Mouse (Mus musculus): Measurements from ENCODE around the gene Eps8l2. TPM values are rescaled to one million over a fixed set of nuclear protein-coding genes. Genes with fewer than 3 reads are reported as not detected.

Eps8l2 gene
- 1.1 and 4.7 TPM in 2 replicates for polyA plus RNA-seq (2015; fragmentation: Nextera tagmentation; extraction: Ambion mirVana)

DNA sequence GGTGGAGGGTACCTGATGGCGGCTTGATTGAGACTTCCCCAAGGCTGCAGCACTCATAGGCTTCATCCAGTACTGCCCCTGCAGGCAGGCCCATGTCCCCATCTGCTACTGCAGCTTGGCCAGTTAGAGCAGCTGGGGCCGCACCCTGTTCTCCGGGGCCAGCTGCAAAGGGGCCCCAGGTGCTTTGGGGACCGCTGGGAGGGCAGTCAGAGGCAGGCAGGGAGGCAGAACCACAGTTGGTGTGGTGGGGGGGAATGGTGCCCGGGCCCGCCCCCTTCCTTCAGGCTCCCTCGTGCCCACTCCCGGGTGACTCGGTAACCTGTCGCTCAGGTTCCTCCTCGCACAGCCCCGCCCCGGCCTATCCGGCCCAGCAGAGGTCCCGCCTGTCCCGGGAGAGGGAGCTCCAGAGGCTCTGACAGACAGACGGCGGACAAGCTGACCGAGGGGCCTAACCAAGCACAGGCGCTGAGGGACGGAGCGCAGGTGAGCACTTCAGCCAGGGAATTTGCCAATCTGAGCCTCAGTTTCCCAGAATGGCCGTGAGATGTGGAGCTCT lies at the start of gene Eps8l2:
Gene Eps8l2 (plus strand): TSS at position 305 of the 556 bp plus-strand sequence.
- H3K4me2 ChIP-seq: peak within 1 kb of the TSS; percentile 59
- peaks cover 10% of the 10 kb centered on the region for H3K4me1 ChIP-seq (replicated peaks)
- no peaks in the 10 kb centered on the region for H3K9me3 ChIP-seq (replicated peaks)
- peaks cover 4% of the 10 kb centered on the region for H3K36me3 ChIP-seq
- peaks cover 12% of the 10 kb centered on the region for H3K27me3 ChIP-seq
- H3K9ac ChIP-seq: peak within 1 kb of the TSS; percentile 43; the same call in 1 of the 2 replicates
- peak within 1 kb of the TSS; percentile 33 for H3K4me3 ChIP-seq
- H3K27ac ChIP-seq: no peak within 1 kb of the TSS
- WGBS: 6% methylated on average over 23 of the region's 23 CpGs
- ATAC-seq (replicated peaks; ENCODE audit: insufficient number of reproducible peaks, insufficient read depth, low FRiP score, low read depth): peak; percentile 51

DNA sequence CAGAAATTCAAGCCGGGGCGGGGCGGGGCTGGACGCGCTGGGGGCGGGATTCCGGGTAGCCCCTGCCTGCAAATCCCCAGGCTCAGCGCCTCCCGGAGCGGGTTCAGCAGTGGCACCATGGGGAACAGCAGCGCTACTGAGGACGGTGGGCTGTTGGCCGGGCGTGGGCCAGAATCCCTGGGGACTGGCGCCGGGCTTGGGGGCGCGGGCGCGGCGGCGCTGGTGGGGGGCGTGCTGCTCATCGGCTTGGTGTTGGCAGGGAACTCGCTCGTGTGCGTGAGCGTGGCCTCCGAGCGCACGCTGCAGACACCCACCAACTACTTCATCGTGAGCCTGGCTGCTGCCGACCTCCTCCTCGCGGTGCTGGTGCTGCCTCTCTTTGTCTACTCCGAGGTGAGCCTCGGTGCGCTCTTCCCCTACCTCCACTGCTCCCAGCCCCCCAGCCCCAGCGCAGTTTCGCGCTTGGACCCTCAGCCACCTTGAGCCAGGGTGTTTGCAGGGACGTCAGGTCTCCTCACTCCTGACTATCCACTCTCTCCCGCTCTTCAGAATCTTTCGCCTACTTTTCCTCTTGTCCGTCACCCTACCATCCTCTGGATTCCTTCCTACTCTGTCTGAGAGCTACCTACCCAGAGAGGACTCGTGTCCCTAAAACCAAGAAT lies 46.6 kb upstream of the Eps8l2 start, which contains the start of gene Drd4:
Gene Drd4 (plus strand): TSS at position 86 of the 662 bp plus-strand sequence.
- ATAC-seq (replicated peaks; ENCODE audit: insufficient number of reproducible peaks, insufficient read depth, low FRiP score, low read depth): no peak; the same call in 1 of the 2 replicates
- H3K4me1 ChIP-seq (replicated peaks): peaks cover 28% of the 10 kb centered on the region
- no peak within 1 kb of the TSS for H3K27ac ChIP-seq
- peak within 1 kb of the TSS; percentile 83 for H3K4me2 ChIP-seq
- WGBS: 3% methylated on average over 46 of the region's 46 CpGs
- peak within 1 kb of the TSS; percentile 51 for H3K4me3 ChIP-seq
- H3K9me3 ChIP-seq (replicated peaks): no peaks in the 10 kb centered on the region
- H3K27me3 ChIP-seq: peaks cover 56% of the 10 kb centered on the region
- peak within 1 kb of the TSS; percentile 47 for H3K9ac ChIP-seq
- no peaks in the 10 kb centered on the region for H3K36me3 ChIP-seq

DNA sequence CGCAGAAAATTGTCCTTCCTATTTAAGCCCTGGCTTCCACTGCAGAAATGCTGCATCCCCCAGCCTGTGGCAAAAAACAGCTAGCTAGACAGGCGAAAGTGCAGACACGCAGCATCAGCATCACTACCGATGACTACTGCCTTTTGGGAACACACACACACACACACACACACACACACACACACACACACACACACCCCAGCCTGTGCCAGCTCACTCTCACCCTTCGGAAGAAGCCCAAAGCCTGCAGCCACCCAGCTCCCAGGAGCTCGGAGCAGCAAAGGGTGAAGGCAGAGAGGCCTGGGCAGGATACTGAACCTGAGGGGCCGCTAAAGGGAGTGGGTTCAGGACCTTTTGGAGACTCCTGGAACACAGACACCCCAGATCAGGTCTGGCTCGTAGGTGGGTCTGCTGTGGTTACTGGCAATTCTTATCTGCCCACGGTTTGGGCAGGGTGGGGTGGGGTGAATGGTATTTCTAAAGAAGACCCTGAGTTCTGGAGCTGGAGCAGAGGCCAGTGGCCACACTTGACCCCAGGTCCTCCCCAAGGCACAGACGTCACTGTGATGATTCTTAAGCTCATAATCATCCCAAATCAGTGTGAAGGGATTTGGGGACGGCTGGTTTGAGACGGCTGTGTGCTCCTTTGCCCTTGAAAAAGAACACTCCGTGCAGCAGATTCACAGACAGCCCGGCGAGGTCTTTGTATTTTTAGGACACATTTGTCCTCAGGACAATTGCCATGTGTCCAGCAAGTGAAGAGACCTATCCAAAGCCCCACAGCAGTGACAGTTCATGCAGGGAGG lies 45.9 kb upstream of the Eps8l2 start:
- Histone ChIP-seq H3K27ac (no peak overlapping the region), H3K4me1 (replicated peaks) (peaks cover 28% of the 10 kb centered on the region), H3K36me3 (no peaks in the 10 kb centered on the region), H3K27me3 (peaks cover 56% of the 10 kb centered on the region), H3K9me3 (replicated peaks) (no peaks in the 10 kb centered on the region), H3K4me2 (peak overlapping the region; percentile 83; the same call in 1 of the 2 replicates), H3K9ac (no peak overlapping the region), H3K4me3 (peak overlapping the region; percentile 51)
- ATAC-seq (replicated peaks; ENCODE audit: insufficient number of reproducible peaks, insufficient read depth, low FRiP score, low read depth): no peak
- 38% methylated on average over 15 of the region's 15 CpGs for WGBS

DNA sequence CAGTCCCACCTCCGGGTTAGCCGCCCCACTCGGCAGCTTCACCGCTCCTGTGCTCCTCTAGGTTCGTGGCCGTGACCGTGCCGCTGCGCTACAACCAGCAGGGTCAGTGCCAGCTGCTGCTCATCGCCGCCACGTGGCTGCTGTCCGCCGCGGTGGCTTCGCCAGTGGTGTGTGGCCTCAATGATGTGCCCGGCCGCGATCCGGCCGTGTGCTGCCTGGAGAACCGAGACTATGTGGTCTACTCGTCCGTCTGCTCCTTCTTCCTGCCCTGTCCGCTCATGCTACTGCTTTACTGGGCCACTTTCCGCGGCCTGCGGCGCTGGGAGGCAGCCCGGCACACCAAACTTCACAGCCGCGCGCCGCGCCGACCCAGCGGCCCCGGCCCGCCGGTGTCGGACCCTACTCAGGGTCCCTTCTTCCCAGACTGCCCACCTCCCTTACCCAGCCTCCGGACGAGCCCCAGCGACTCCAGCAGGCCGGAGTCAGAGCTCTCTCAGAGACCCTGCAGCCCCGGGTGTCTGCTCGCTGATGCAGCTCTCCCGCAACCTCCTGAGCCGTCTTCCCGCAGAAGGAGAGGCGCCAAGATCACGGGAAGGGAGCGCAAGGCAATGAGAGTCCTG lies 44.7 kb upstream of the Eps8l2 start:
- H3K36me3 ChIP-seq: no peaks in the 10 kb centered on the region
- WGBS: 1% methylated on average over 51 of the region's 53 CpGs
- peaks cover 28% of the 10 kb centered on the region for H3K4me1 ChIP-seq (replicated peaks)
- peak overlapping the region; percentile 42 for H3K4me3 ChIP-seq
- H3K27me3 ChIP-seq: peaks cover 56% of the 10 kb centered on the region
- peak overlapping the region; percentile 20 for H3K9ac ChIP-seq
- H3K9me3 ChIP-seq (replicated peaks): no peaks in the 10 kb centered on the region
- ATAC-seq (replicated peaks; ENCODE audit: insufficient number of reproducible peaks, insufficient read depth, low FRiP score, low read depth): 0 out of 2 replicates have a peak, but pooled peaks have one; percentile 27
- no peak overlapping the region for H3K27ac ChIP-seq
- peak overlapping the region; percentile 72 for H3K4me2 ChIP-seq

DNA sequence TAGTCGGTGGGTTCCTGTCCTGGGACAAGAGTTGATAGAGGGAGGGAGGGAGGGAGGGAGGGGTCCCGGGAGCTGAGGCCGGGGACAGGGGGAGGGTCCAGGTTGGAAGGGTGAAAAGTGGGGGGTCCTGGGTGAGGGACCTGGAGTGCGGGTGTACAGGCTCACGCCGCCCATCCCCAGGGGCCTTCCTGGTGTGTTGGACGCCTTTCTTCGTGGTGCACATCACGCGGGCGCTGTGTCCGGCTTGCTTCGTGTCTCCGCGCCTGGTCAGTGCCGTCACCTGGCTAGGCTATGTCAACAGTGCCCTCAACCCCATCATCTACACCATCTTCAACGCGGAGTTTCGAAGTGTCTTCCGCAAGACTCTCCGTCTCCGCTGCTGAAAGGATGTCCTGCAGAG lies 44.2 kb upstream of the Eps8l2 start:
- no peak overlapping the region for H3K9ac ChIP-seq
- H3K4me3 ChIP-seq: peak overlapping the region; percentile 42
- H3K27me3 ChIP-seq: peaks cover 56% of the 10 kb centered on the region
- peak overlapping the region; percentile 72 for H3K4me2 ChIP-seq
- WGBS: 2% methylated on average over 18 of the region's 22 CpGs
- no peak overlapping the region for H3K27ac ChIP-seq
- no peak for ATAC-seq (replicated peaks; ENCODE audit: insufficient number of reproducible peaks, insufficient read depth, low FRiP score, low read depth)
- 0 out of 2 replicates have a peak, but pooled peaks cover 3% of the 10 kb centered on the region for H3K36me3 ChIP-seq
- H3K4me1 ChIP-seq (replicated peaks): peaks cover 28% of the 10 kb centered on the region
- H3K9me3 ChIP-seq (replicated peaks): no peaks in the 10 kb centered on the region

DNA sequence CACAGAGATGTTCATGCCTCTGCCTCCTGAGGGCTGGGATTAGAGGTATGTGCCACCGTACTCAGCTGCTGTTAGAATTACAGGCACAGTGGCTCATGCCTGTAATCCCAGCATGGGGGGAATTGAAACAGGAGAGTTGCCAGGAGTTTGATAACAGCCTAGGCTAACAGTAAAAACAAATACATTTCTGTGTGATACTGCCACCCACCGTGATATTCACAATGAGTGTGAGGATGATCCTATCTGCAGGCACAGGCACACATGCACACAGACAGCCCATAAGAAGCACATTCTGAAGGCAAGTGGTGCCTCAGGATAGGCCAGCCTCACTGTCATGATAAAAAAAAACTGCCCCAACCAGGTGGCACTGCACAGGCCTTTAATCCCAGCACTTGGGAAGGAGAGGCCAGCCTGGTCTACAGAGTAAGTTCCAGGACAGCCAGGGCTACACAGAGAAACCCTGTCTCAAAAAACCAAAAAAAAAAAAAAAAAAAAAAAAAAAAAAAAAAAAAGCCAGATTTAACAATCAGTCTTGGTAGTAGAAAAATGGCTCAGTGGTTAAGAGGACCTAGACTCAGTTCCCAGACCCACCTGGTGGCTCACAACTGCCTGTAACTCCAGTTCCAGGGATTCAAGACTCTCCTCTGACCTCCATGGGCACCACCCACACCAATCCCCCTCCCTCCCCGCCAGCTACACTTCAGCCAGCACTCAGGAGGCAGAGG lies 40.6 kb upstream of the Eps8l2 start:
- H3K4me1 ChIP-seq (replicated peaks): peaks cover 18% of the 10 kb centered on the region
- ATAC-seq (replicated peaks; ENCODE audit: insufficient number of reproducible peaks, insufficient read depth, low FRiP score, low read depth): no peak
- no peaks in the 10 kb centered on the region for H3K9me3 ChIP-seq (replicated peaks)
- no peak overlapping the region for H3K9ac ChIP-seq
- no peak overlapping the region for H3K4me2 ChIP-seq
- H3K27ac ChIP-seq: no peak overlapping the region
- H3K36me3 ChIP-seq: peaks cover 35% of the 10 kb centered on the region
- WGBS: 74% methylated on average over 3 of the region's 3 CpGs
- H3K4me3 ChIP-seq: no peak overlapping the region
- peaks cover 30% of the 10 kb centered on the region for H3K27me3 ChIP-seq

DNA sequence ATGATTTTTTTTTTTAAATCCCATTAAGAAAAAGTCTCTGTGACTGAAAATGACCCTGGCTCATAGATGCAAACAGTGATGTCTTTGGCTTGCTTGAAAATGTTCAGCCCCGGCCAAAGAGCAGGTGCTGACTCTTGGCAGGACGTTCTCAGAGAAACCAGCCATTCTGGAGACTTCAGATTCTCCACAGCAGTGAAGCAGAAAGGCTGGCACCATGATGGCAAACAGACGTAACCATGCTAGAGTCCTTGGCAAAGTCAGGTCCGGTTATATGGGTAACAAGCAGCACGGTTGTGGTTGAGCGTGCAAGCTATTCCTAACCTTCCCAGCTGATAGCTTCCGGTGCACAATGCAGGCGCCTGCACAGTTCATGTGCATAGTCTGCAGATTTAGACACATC lies 39.5 kb upstream of the Eps8l2 start:
- H3K9me3 ChIP-seq (replicated peaks): no peaks in the 10 kb centered on the region
- H3K27ac ChIP-seq: no peak overlapping the region
- H3K4me1 ChIP-seq (replicated peaks): peaks cover 7% of the 10 kb centered on the region
- no peak for ATAC-seq (replicated peaks; ENCODE audit: insufficient number of reproducible peaks, insufficient read depth, low FRiP score, low read depth)
- H3K4me3 ChIP-seq: no peak overlapping the region
- 92% methylated on average over 8 of the region's 8 CpGs for WGBS
- peaks cover 43% of the 10 kb centered on the region for H3K36me3 ChIP-seq
- peaks cover 19% of the 10 kb centered on the region for H3K27me3 ChIP-seq
- H3K4me2 ChIP-seq: no peak overlapping the region
- H3K9ac ChIP-seq: no peak overlapping the region

DNA sequence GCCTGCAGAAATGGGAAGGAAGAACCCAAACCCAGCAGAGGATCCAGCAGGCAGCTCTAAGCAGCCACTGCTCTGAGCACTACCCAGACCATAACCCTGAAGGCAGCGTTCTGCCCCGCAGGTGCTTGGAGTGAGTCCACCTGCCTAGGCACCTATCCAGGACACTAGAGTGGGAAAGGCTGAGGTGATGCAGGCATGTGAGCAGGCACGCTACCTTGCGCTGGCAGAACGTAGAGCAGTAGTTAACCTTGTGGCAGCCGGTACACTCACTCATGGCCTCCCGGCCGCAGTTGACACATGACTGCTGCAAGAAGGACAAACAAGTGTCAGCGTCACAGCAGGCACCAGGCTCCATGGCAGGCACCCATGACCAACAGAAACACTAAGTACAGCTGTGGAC lies 37.3 kb upstream of the Eps8l2 start:
- Histone ChIP-seq H3K4me2 (no peak overlapping the region), H3K4me1 (replicated peaks) (no peaks in the 10 kb centered on the region), H3K9ac (no peak overlapping the region), H3K27me3 (no peaks in the 10 kb centered on the region), H3K27ac (no peak overlapping the region), H3K36me3 (peaks cover 61% of the 10 kb centered on the region), H3K9me3 (replicated peaks) (no peaks in the 10 kb centered on the region), H3K4me3 (no peak overlapping the region)
- 95% methylated on average over 9 of the region's 9 CpGs for WGBS
- no peak for ATAC-seq (replicated peaks; ENCODE audit: insufficient number of reproducible peaks, insufficient read depth, low FRiP score, low read depth)

DNA sequence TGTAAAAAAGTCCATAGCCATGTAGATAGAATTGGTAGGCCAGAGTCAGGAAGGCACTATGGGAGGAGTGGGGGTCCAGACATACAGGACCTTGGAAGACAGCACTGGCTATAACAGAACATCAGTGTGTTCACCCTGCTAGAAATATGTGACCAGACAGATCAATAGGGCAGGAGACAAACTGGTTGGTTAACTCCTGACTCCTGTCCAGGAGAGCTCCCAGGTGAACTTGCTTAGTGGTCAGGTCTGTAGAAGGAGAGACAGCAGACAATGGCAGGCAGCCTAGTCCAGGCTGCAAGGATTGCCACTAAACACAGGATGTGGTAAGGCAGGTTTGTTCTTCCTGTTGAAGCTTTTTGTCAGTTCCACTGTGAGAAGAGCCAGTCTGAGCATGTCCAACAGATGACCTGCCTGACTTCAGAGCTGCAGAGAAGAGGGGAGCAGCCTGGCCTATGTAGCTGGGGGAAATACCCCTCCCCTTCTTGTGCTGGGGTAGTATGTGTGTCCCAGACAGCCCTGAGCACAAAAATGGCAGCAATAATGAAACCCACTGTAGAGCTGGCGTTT lies 35.9 kb upstream of the Eps8l2 start:
- H3K4me2 ChIP-seq: no peak overlapping the region
- H3K4me1 ChIP-seq (replicated peaks): no peaks in the 10 kb centered on the region
- no peak overlapping the region for H3K4me3 ChIP-seq
- no peaks in the 10 kb centered on the region for H3K27me3 ChIP-seq
- H3K9me3 ChIP-seq (replicated peaks): no peaks in the 10 kb centered on the region
- 84% methylated on average over 1 of the region's 1 CpGs for WGBS
- H3K9ac ChIP-seq: no peak overlapping the region
- H3K27ac ChIP-seq: no peak overlapping the region
- ATAC-seq (replicated peaks; ENCODE audit: insufficient number of reproducible peaks, insufficient read depth, low FRiP score, low read depth): no peak
- H3K36me3 ChIP-seq: peaks cover 73% of the 10 kb centered on the region

DNA sequence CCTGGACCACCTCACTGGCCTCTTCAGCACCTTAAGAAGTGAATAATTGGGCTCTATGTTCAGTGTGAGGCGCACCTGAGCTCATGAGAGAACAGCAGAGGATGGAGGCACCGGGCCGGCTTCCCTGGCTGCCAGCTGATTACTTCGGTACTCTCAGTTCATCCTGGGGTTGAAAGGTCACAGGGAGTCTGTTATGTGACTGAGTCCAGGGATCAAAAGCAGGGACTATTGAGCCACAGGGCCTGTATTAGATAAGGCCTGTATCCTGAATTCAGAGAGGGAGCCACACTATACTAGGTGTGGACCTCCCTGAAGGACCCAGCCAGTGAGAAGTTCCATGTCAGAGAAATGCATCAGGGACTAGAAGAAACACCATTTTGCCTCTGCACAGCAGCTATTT lies 34.1 kb upstream of the Eps8l2 start:
- H3K27ac ChIP-seq: no peak overlapping the region
- WGBS: 84% methylated on average over 4 of the region's 4 CpGs
- no peaks in the 10 kb centered on the region for H3K27me3 ChIP-seq
- H3K4me1 ChIP-seq (replicated peaks): no peaks in the 10 kb centered on the region
- no peak for ATAC-seq (replicated peaks; ENCODE audit: insufficient number of reproducible peaks, insufficient read depth, low FRiP score, low read depth)
- no peak overlapping the region for H3K4me2 ChIP-seq
- no peaks in the 10 kb centered on the region for H3K9me3 ChIP-seq (replicated peaks)
- no peak overlapping the region for H3K9ac ChIP-seq
- H3K4me3 ChIP-seq: no peak overlapping the region
- H3K36me3 ChIP-seq: peaks cover 81% of the 10 kb centered on the region
